Mouse (Mus musculus) left cerebral cortex, adult 18-20 months (tissue): ENCODE measurements around the gene Thbs2. TPM values are rescaled to one million over a fixed set of nuclear protein-coding genes. Genes with fewer than 3 reads are reported as not detected.

Experiments
- DNase-seq, 2 experiments: peaks; one replicate each; pipeline ENCODE4 v3.0.0; 2021 to 2022; ENCODE audit warnings: low spot score in 2 of 2, mixed read lengths in 1 of 2
- long read RNA-seq, 2 experiments: library from polyadenylated mRNA; stranded (forward); transcript quantifications; one replicate each; pipeline ENCODE4 v2.0.0; 2021
- total RNA-seq, 2 experiments: library from RNA; stranded (reverse); gene quantifications; 2 replicates each; pipeline ENCODE4 v1.2.3; 2021

The Thbs2 gene
- total RNA-seq = 1 to 10 TPM; 4.6 to 5.6 TPM
- long read RNA-seq, experiment 1, full-length matches to known transcripts = 2 of 3 reads
- long read RNA-seq, experiment 1, partial matches to known transcripts = 0 of 3 reads
- long read RNA-seq, experiment 1, other reads (novel, unspliced or antisense) = 1 of 3 reads
- long read RNA-seq, experiment 2, partial matches to known transcripts = 2 of 3 reads
- long read RNA-seq, experiment 2, other reads (novel, unspliced or antisense) = 1 of 3 reads

DNA sequence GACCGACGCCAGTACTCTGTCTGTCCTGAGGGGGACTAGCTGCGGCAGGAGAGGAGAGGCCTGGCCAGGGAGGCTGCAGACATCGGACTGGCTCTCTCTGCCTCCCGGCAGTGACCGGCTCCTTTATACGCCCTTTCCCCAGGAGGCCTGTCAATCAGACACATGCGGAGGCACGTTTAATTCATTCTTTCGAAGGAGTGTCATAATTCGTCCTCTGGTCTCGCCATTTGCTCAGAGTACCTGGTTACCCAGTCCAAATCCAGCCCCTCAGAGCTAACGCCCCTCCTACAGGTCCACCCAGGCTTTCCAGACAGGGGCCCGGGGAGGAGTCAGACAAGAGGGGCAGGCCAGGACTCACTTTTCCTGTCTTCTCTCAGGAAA lies at the start of gene Thbs2:
Gene Thbs2, minus strand, starts transcription at position 242 of the 381 bp plus-strand sequence.
- DNase-seq = no peak

DNA sequence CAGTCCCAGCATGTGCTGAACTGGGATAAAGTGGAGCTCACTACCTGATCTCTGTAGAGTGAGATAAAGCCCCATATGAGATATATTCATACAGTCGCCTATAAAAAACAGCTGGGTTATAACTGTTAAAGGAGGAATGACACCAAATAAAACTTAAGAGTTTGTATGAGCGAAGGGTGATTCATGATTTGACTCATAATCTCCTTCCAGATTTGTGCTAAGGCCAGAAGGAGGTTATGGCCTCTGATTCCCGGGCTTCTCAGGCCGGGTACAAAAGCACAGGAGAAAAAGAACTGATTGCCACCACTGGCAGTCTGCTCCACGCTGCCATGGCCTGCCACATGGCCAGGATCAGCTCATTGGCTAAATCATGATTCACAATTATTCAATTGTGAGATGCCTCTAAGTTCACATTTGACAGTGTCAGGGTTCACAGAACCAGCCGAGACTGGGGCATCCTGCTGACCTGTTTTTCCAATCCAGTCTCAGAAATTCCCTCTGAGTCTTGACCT lies 41.5 kb upstream of the Thbs2 start:
- no peak for DNase-seq

DNA sequence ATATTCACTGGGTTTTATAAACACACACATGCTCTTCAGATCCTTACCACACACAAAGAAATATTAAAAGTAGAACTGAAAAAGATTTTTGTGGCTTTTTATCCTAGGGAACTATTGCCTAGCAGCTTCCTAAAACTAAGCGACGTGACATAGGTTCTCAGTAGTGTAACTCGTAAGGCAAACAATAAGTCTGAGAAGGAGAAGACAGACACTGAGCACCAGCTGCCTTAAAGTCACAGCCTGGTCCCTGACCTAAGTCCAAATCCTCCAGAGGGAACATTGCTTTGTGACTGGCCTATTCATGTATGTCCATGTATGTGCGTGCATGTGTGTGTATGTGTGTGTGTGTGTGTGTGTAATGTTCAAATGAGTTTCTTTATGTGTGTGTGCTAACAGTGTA lies 40.3 kb upstream of the Thbs2 start:
- no peak for DNase-seq

DNA sequence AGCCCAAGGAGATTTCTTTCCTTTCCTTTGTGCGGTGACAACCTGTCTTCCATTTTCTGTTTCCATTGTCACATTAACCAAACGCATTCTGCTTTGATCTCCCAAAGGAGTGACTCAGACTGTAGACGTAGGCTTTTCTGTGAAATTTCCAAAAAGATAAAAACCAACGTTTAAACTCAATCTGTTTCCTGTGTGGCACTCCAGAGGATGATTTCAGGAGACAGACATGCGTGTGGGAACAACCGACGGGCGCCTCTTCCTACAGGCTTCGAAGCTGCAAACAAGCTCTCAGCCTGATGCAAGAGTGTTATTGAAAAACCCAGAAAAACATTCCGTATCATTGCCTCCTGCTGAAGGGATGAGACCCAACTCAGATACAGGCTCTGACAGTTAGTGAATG lies 39.9 kb upstream of the Thbs2 start:
- DNase-seq = peak; percentile 23 to 33

DNA sequence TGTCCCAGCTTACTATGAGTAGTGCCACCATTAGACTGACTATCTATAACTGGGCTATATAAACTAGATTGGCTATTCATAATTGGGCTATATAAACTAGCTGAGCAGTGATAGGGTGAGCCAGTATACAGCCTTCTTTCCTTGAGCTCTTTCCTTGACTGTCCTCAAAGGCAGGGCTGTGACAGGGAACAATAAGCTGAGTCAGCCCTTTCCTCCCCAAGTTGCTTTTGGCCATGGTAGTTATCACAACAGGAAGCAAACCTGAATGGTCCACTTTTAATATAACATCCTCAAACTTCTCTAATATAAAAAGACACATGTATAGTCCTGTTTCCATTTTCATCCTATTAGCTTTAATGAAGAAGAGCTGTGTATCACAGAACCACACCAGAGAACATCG lies 39.0 kb upstream of the Thbs2 start:
- DNase-seq = no peak

DNA sequence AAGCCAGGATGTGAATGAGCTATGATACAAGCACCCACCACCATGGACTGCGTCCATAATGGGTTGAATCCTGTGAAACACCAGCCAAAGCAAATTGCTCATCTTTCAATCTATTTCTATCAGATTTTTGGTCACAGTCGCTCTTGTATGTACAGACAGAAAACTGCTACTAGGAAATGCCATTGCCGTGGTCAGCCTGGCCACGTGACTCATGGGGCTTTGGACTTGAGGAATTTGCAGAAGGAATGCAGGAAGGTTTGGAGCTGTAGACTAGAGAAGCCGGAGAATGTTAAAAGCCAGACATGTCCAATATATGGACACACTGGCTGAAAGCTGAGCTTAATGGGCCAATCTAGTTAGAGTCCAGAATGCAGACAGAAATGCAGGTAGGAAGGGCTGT lies 36.6 kb upstream of the Thbs2 start:
- no peak for DNase-seq

DNA sequence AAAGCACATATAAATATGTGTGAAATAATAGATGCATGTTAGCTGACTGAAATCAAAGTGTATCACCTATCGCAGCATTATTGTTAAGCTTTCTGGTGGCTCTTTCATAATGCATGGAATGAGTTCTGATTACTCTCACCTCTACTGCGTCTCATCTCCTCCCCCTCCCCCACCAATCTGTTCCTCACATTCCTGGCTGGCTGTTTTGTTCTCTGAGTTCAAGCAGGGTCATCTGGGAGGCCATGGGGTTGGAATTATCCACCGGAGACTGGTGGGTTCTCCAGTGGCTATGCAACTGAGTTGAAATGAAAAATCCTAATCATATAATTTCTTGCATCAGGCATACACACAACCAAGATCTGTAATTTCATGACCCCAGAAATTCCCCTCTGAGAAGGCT lies 33.4 kb upstream of the Thbs2 start:
- no peak for DNase-seq

DNA sequence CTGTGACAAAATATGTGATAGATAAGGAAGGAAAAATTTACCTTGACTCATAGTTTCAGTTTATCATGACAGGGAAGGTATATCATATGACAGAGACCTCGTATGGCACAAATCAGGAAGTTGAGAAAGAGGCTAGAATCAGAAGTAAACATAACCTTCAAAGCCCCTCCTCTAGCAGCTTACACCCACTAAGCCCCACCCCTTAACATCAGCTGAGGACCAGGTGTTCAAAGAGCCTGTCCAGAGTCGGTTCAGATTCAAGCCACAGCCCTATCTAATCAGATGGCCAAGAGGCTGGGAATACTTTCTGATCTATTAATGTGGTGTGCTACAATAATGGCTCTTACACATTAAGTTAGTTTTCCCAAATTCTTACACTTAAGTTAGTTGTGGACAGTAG lies 30.8 kb upstream of the Thbs2 start:
- no peak for DNase-seq

DNA sequence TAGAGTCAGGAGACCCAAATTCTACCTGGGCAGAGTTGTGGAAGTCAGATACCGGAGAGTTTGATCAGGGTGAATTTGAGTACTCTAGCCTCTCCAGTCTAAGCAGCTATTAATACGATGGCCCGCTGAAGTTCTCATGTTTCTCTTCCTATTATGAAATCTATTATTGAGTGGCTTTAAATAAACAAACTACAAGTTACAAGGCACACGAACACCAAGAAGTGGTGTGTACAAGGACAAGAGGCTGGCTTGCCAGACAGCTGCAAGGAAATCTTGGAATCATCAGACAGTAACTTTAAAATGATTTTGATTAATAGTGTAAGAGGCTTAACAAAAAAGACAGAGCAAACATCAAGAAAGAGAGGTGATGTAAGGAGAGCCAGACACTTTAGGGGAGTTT lies 27.3 kb upstream of the Thbs2 start:
- DNase-seq = no peak

DNA sequence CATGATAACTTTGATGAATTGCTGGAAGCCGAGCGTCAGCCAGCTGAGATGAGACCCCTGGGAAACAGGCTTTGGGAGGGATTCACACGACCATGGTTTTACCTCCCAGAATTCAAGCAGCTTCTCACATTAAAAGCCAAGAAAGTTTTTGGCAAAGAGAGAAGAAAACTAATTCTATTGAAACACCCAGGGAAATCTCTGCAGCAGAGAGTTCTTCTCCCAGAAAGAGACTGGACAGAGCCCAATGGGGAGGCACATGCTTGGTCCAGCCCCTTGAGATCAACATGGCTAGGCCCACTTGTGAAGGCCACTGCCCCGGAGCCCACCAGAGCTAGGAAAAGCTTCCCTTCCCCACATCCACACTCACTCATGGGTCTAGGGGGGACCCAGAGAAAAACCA lies 26.9 kb upstream of the Thbs2 start:
- DNase-seq = no peak

DNA sequence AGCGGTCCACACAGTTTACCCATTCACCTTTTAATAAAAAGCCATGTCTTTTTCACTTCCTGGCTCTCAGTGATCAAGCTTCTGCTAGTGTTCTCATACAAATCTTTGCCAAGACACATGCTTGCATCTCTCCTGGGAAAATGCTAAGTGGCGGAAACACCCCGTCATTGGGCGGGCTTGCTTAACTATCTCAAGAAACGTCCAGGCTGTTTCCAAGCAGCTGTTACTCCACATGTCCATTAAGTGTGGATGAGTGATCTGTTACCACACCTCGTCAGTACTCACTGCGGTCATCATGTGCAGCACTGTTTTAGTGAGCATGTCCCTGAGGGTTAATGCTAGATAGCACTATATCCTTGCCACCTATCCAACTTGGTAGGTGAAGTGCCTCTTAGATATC lies 26.2 kb upstream of the Thbs2 start:
- no peak for DNase-seq

DNA sequence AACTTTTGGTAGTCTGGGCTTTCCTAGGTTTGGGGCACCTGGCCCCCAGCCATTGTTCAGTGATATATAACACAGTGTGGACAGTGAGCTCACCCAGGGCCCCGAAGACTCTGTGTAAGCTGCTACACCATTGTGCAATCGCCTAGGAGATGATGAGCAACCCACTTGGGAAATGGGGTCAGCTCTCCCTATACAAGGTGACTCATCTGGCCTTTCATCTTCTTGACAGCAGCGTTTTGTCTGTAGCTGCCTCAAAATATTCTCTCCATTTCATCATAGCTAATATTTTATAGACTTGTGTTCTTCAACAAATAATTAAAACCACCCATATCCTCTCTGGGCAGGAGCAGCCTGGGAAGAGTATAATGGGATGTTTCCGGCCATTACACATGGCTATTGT lies 24.8 kb upstream of the Thbs2 start:
- DNase-seq = no peak

DNA sequence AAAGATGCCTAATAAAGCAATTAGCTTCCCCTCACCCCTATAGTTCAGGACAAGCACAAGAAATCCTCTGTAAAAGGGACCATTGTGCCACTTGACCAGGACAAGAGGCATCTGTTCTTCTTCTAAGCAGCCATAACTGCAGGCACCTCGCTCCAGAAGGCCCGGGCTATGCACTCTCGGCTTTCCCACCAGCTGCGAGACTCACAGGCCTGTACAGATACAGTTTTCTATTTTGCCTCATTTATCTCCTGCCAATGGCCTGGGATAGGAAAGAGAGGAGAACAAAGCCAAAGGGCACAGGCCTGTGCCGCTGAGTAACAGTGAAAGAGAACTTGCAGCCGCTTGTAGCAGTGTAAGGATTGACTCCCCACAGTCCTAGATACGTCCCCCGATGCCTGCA lies 20.7 kb upstream of the Thbs2 start:
- DNase-seq = no peak

DNA sequence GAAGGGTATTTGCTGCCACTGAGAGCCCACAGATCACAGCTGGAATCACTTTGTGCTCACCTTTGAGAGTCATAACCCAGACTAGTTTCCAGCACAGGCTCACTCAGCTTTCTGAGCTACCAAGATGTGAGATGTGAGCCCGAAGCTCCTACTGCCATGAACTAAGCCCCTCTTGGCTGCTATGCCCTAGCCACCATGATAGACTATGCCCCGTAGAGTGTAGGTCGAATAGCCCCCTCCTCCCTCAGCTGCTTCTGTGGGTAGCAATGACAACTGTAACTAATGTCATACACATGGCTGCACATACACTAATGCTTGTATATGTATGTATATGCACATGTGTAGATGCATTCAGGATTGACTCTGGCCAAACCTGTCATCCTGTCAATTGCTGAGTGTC lies 20.3 kb upstream of the Thbs2 start:
- no peak for DNase-seq

DNA sequence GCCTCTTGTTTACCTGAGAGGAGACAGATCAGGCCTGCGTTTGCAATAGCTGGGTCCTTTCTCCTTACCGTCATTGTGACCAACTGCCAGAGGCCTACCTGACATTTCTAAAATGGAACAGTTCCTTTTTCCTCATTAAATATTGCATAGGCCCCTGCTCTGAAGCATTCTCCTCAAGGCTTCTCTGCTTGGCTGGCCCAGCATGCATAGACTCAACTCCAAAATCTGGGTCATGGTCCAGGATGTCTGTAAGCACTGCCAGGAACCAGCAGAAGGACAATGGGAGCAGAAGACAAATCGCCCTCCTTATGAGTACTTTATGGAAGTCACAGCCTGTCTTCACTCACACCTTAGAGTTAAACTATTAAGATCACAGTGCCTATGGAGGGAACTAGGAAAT lies 17.7 kb upstream of the Thbs2 start:
- DNase-seq = no peak

DNA sequence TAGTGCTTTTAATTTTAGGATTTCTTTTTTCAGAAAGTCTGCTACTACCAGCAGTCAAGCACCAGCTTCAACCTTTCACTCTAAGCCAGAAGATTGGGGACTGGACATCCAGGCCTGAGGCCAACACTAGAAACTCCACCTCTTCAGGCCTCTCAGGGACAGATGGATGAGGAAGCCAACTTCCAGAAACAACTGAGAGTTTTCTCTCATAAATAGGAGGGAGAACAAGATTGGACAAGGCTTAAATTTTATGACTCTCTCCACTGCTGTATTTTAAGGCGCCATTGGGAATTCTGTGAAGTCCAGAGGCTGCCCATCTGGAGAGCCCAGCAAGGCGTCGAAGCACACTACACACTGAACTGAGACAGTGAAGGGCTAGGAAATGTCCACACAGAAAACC lies 17.0 kb upstream of the Thbs2 start:
- DNase-seq = no peak

DNA sequence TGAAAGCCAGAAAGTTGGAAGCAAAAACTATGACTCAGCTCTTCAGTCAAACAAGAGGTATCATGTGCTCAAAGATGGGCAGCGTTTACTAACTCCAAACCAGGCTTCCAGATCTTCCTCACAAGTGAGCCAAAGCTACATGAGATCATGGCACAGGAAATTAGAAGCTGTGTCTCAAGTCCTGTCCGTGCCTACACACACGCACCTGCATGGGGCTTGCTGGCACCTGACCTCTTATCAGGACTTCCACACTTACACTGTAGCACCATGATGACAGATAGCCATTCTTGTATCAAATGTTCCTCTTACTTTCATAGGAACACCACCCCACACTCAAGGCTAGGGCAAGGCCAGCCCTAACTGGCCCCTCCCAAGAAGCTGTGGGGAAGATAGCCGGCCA lies 12.0 kb upstream of the Thbs2 start:
- no peak for DNase-seq

DNA sequence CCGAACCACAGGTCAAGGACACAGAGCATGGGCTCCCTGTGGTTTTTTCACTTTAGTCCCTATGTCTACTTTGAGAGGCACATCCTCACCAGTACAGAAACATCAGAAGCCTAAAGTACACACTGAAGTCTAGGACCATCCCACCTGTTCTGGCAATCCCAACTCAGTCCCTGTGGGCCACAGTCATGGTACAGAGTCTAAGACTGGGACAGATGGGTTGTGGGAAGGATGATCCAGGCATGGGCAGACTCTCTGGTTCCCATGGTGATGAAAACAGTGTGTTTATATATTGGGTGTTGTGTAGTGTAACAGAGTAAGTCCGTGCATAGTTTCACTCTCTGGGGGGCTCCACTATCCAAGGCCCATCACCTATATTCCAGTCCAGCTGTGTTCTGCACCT lies 11.4 kb upstream of the Thbs2 start:
- DNase-seq = peak in 1 of 2 experiments; percentile 12

DNA sequence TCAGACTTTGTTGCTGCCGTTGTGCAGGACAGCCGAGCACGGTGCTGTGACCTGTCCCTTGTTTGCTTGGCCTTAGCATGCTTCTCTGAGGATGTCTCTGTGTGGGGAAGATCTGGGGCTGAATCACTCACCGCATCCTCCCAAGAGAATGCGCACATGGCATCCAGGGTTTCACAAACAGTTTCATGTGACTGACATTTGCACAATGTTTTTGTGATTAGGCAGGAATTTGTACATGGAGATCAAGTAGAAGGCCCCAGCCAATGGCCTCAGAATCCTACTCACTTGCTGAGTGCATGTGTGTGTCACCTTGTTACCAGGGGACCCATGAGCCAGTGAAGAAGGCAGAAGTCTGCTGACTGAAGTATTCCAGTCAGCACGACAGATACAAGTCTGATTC lies 9.7 kb upstream of the Thbs2 start:
- no peak for DNase-seq

DNA sequence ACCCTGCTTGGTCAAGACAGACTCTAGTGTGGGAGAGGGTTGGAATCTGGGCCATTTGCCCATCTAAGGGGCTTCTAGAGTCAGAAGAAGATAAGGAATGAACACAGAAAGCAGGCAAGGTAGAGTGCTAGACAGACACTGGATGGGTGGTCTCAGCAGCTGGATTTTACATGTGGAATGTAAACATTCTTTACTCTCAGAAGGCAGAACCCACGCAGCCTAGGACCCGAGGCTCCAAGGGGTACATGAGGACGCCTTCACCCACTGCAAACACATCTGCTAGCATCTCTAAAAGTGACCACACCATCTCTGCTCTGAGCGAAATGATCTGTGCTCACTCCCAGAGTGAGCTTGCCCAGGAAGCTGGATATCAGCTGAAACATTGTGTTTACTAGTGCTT lies 9.2 kb upstream of the Thbs2 start:
- no peak for DNase-seq

DNA sequence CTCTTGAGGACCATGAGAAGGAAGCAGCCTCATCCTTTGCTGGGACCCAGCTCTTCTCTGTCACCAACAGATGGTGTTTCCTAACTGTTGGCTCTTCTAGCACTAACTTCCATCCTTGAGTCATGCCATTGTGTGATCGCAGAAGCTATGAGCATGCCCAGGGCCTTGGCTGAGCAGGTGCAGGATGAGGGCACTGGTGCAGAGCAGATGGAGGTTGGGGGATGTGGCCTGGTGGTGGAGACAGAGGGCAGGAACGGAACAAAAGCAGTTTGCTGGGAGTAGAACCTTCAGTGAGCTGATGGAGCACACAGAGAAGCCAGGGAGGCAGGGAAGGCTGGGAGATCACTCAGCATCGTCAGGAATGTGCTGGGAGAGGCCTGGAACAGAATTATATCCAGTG lies 8.7 kb upstream of the Thbs2 start:
- DNase-seq = peak; percentile 14 to 23

DNA sequence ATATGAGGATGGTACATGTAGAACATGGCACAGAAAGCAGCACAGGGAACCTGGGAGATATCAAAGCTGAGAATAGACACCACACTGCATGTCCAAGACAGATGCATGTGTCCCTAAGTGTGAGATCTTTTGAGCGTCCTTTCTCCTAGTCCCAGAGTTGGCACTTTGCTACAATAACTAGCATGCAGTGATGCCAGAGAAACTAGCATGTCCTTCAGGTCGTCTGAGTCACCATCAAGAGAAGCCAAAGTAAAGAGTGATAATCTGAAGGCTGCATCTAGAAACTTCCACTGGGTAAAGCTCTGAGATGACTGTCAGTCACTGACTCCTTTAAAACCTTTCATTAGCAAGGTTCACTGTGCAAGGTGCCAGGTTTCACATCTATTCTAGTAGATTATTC lies 7.9 kb upstream of the Thbs2 start:
- DNase-seq = no peak

DNA sequence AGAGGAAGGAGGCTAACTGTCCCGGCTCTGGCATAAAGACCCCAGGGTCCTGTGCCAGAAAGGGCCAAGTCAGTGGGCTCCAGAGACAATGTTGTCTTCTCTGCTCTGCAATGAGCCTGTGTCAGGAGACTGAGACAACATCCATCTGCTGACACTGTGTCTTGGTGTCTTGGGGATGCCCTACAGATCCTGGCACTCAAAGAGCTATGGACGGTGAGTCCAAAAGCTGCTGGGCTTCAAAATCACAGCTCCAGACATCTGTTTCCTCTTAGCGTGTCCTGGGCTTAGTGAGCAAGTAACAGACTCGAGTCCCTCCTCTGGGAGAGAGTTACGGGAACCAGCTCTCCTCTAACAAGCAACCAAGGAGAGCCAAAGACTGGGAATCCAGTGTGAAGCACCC lies 6.2 kb upstream of the Thbs2 start:
- no peak for DNase-seq

DNA sequence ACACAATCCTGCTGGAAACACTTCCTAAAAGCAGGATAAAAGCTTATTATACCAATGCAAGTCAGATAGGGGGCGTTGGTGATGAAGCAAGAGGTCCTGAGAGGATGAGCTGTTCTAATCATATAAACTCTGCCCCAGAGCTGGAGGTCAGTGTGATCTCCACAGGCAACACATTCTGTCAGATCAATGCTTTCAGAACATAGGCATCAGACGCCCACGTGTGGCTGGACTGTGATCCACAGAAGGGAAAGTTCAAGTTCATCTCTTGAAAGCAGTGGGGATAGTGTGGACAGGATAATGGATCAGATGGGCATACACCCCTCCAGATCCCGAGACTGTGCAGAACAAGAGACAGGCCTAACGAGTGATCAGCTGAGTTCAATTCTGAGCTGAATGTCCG lies 4.2 kb upstream of the Thbs2 start:
- DNase-seq = no peak
